Mouse (Mus musculus) CH12.LX (cell line): ENCODE results near the gene Pde4d. TPM values are rescaled to one million over a fixed set of nuclear protein-coding genes. Genes with fewer than 3 reads are reported as not detected.

ENCODE experiments used
- DNase-seq: peaks from one replicate; pipeline ENCODE4 v3.0.0-alpha.2; 2013; ENCODE audit errors: extremely low read depth
- H3K27ac ChIP-seq: 2 replicates; pipeline ENCODE4 v1.5.1; 2012; ENCODE audit warnings: low read depth, mild to moderate bottlenecking, control low read depth, moderate library complexity; ENCODE audit not compliant: insufficient read depth
- H3K27me3 ChIP-seq: replicated peaks from 2 replicates; pipeline ENCODE3; 2012; ENCODE audit warnings: inconsistent platforms
- H3K36me3 ChIP-seq, 2 experiments: replicated peaks in 1 of 2; 2 replicates each; pipeline versions ENCODE3 to v1.6.1; 2012; ENCODE audit warnings: inconsistent platforms in 1 of 2, low read length in 1 of 2, mild to moderate bottlenecking in 1 of 2, mixed read lengths in 1 of 2, moderate library complexity in 1 of 2; ENCODE audit not compliant: control insufficient read depth in 1 of 2, insufficient read depth in 1 of 2
- H3K4me1 ChIP-seq, 2 experiments: 2 replicates each; pipeline ENCODE4 v1.6.1; 2012; ENCODE audit warnings: inconsistent platforms in 1 of 2, moderate library complexity in 1 of 2; ENCODE audit not compliant: insufficient read depth in 2 of 2, control insufficient read depth in 1 of 2
- H3K4me2 ChIP-seq: 2 replicates; pipeline ENCODE4 v1.6.1; 2012; ENCODE audit warnings: low read depth, mild to moderate bottlenecking, control low read depth; ENCODE audit not compliant: poor library complexity, insufficient read depth, severe bottlenecking
- H3K4me3 ChIP-seq, 3 experiments: fragments of 150-350 bp in 1 of 3; sonication (generic) in 1 of 3; replicated peaks in 1 of 3; 2 replicates each; pipeline versions ENCODE3 to v1.5.1; 2011 to 2012; ENCODE audit warnings: low read depth in 2 of 3, low read length in 2 of 3, mild to moderate bottlenecking in 2 of 3, moderate library complexity in 2 of 3, control low read depth in 1 of 3, improper control_type of control experiment in 1 of 3, inconsistent platforms in 1 of 3, mixed read lengths in 1 of 3; ENCODE audit not compliant: poor library complexity in 1 of 3
- H3K79me2 ChIP-seq: replicated peaks from 2 replicates; pipeline ENCODE4 v1.6.1; 2012; ENCODE audit warnings: mild to moderate bottlenecking, moderate library complexity; ENCODE audit not compliant: control insufficient read depth, poor library complexity, insufficient read depth, severe bottlenecking; ENCODE audit errors: extremely low read depth
- H3K9ac ChIP-seq: 2 replicates; pipeline ENCODE4 v1.6.1; 2012; ENCODE audit warnings: low read depth, mild to moderate bottlenecking, control low read depth, moderate library complexity; ENCODE audit not compliant: insufficient read depth
- H3K9me3 ChIP-seq: replicated peaks from 2 replicates; pipeline ENCODE3; 2012; ENCODE audit warnings: low read length, inconsistent platforms, mixed read lengths
- BHLHE40 ChIP-seq: IDR thresholded peaks from 2 replicates; pipeline ENCODE4 v1.6.1; 2011; ENCODE audit warnings: mild to moderate bottlenecking, low read depth, low read length, improper control_type of control experiment
- GABPA ChIP-seq: IDR thresholded peaks from 2 replicates; pipeline ENCODE4 v1.6.1; 2012; ENCODE audit warnings: low read depth, low read length, improper control_type of control experiment, inconsistent platforms; ENCODE audit not compliant: insufficient replicate concordance
- IRF4 ChIP-seq: IDR thresholded peaks from 2 replicates; pipeline ENCODE4 v1.6.1; 2014; ENCODE audit warnings: low read depth, mild to moderate bottlenecking, inconsistent platforms, low read length, improper control_type of control experiment
- JUN ChIP-seq: IDR thresholded peaks from 2 replicates; pipeline ENCODE4 v1.6.1; 2011; ENCODE audit warnings: low read depth, mild to moderate bottlenecking, low read length, improper control_type of control experiment, moderate library complexity; ENCODE audit not compliant: insufficient read depth
- JUND ChIP-seq: conservative IDR thresholded peaks from 2 replicates; pipeline ENCODE4 v1.6.1; 2011; ENCODE audit warnings: low read depth, low read length, improper control_type of control experiment
- KAT2A ChIP-seq: IDR thresholded peaks from 2 replicates; pipeline ENCODE4 v1.6.1; 2012; ENCODE audit warnings: low read length, improper control_type of control experiment, inconsistent platforms; ENCODE audit not compliant: insufficient replicate concordance
- MAFK ChIP-seq: IDR thresholded peaks from 2 replicates; pipeline ENCODE4 v1.6.1; 2011; ENCODE audit warnings: low read length, improper control_type of control experiment; ENCODE audit not compliant: insufficient replicate concordance
- MAZ ChIP-seq: IDR thresholded peaks from 2 replicates; pipeline ENCODE4 v1.6.1; 2012; ENCODE audit warnings: low read depth, mild to moderate bottlenecking, inconsistent platforms, low read length, improper control_type of control experiment, moderate library complexity
- MEF2A ChIP-seq: IDR thresholded peaks from 2 replicates; pipeline ENCODE4 v1.6.1; 2014; ENCODE audit warnings: low read depth, mild to moderate bottlenecking, inconsistent platforms, low read length, improper control_type of control experiment, borderline replicate concordance
- NELFE ChIP-seq: IDR thresholded peaks from 2 replicates; pipeline ENCODE4 v1.6.1; 2011; ENCODE audit warnings: low read depth, low read length, improper control_type of control experiment
- POLR2A ChIP-seq: IDR thresholded peaks from 2 replicates; pipeline ENCODE4 v1.6.1; 2011; ENCODE audit warnings: low read depth, mild to moderate bottlenecking, improper control_type of control experiment, low read length
- RAD21 ChIP-seq: IDR thresholded peaks from 2 replicates; pipeline ENCODE4 v1.6.1; 2011; ENCODE audit warnings: low read depth, mild to moderate bottlenecking, low read length, improper control_type of control experiment, moderate library complexity
- SIN3A ChIP-seq: IDR thresholded peaks from 2 replicates; pipeline ENCODE4 v1.6.1; 2012; ENCODE audit warnings: low read length, improper control_type of control experiment, inconsistent platforms
- TBP ChIP-seq: conservative IDR thresholded peaks from 2 replicates; pipeline ENCODE4 v1.6.1; 2011; ENCODE audit warnings: low read depth, low read length, improper control_type of control experiment
- TCF12 ChIP-seq: IDR thresholded peaks from 2 replicates; pipeline ENCODE4 v1.6.1; 2014; ENCODE audit warnings: low read depth, mild to moderate bottlenecking, inconsistent platforms, low read length, improper control_type of control experiment
- UBTF ChIP-seq: IDR thresholded peaks from 2 replicates; pipeline ENCODE4 v1.6.1; 2012; ENCODE audit warnings: low read depth, mild to moderate bottlenecking, inconsistent platforms, low read length, improper control_type of control experiment, moderate library complexity
- USF1 ChIP-seq: IDR thresholded peaks from 2 replicates; pipeline ENCODE4 v1.6.1; 2014; ENCODE audit warnings: low read depth, mild to moderate bottlenecking, inconsistent platforms, low read length, improper control_type of control experiment
- USF2 ChIP-seq: conservative IDR thresholded peaks from 2 replicates; pipeline ENCODE4 v1.6.1; 2011; ENCODE audit warnings: low read depth, low read length, improper control_type of control experiment
- ZC3H11A ChIP-seq: IDR thresholded peaks from 2 replicates; pipeline ENCODE4 v1.6.1; 2012; ENCODE audit warnings: low read depth, mild to moderate bottlenecking, inconsistent platforms, low read length, improper control_type of control experiment
- ZKSCAN1 ChIP-seq: IDR thresholded peaks from 2 replicates; pipeline ENCODE4 v1.6.1; 2012; ENCODE audit warnings: low read depth, inconsistent platforms, low read length, improper control_type of control experiment, borderline replicate concordance
- ZMIZ1 ChIP-seq: IDR thresholded peaks from 2 replicates; pipeline ENCODE4 v1.6.1; 2012; ENCODE audit warnings: low read depth, mild to moderate bottlenecking, inconsistent platforms, low read length, improper control_type of control experiment
- dilution Hi-C: fragments of 300-500 bp; cut with MboI; formaldehyde crosslinking; loops from 2 replicates; pipeline ENCODE4 v1.14.3; 2020; ENCODE audit warnings: low sequenced_read_pairs; ENCODE audit not compliant: extremely low pct_unique_long_range_greater_than_20kb, extremely low pct_ligation_motif_present
- in situ Hi-C: fragments of 300-500 bp; cut with MboI; formaldehyde crosslinking; loops from 3 replicates; pipeline ENCODE4 v1.14.3; 2019; ENCODE audit warnings: low sequenced_read_pairs, low pct_ligation_motif_present, low pct_unique_long_range_greater_than_20kb, mixed read lengths
- polyA plus RNA-seq: library from polyadenylated mRNA; unstranded; fragments of >175 nt; gene quantifications from 2 replicates; pipeline ENCODE4 v1.2.1, GENCODE M21; 2012; ENCODE audit warnings: low read depth; ENCODE audit not compliant: insufficient read length
- total RNA-seq, 2 experiments: library from RNA; depleted of rRNA; stranded (reverse); fragments of 300-350 nt in 1 of 2; fragments of >200 nt in 1 of 2; gene quantifications; 2 replicates each; pipeline ENCODE4 v1.2.3; 2012 to 2014

Pde4d gene
- total and polyA plus RNA-seq, 3 experiments, result not detected

GRCm38 (mm10) chr13:108769465-108770056 is 319.8 kb downstream of the Pde4d start:
- H3K27ac ChIP-seq, result no peak overlapping the region

GRCm38 (mm10) chr13:108772386-108772785 is 322.6 kb downstream of the Pde4d start:
- H3K27me3 ChIP-seq, result no peaks in the 10 kb centered on the region
- TF ChIP-seq ZC3H11A (no peak), UBTF (no peak), USF2 (no peak), TCF12 (no peak), JUND (no peak), POLR2A (no peak), JUN (no peak), MEF2A (no peak), KAT2A (no peak), ZKSCAN1 (no peak), USF1 (no peak)
- H3K9ac ChIP-seq, result no peak overlapping the region
- DNase-seq, result no peak
- H3K4me2 ChIP-seq, result no peak overlapping the region
- H3K4me3 ChIP-seq, result no peak overlapping the region
- H3K9me3 ChIP-seq, result no peaks in the 10 kb centered on the region
- dilution Hi-C loops (no loop called here), in situ Hi-C loops (no loop called here)
- H3K4me1 ChIP-seq, result 0 out of 4 replicates have a peak, but pooled peaks cover 0 to 3% of the 10 kb centered on the region in 2 experiments
- H3K27ac ChIP-seq, result no peak overlapping the region
- H3K79me2 ChIP-seq, result no peaks in the 10 kb centered on the region
- H3K36me3 ChIP-seq, result no peaks in the 10 kb centered on the region

More at GRCm38 (mm10) chr13:108769465-108770056, 319.8 kb downstream of the Pde4d start:
- TF ChIP-seq NELFE (no peak), TBP (no peak), RAD21 (no peak), BHLHE40 (no peak), MAZ (no peak), SIN3A (no peak), MAFK (no peak), USF2 (no peak), IRF4 (no peak), POLR2A (no peak), USF1 (no peak), GABPA (no peak), ZC3H11A (no peak), ZMIZ1 (no peak)
- H3K4me2 ChIP-seq, result no peak overlapping the region
- no peaks in the 10 kb centered on the region for H3K4me1 ChIP-seq
- H3K4me3 ChIP-seq, result no peak overlapping the region
- in situ Hi-C loops (no loop called here), dilution Hi-C loops (no loop called here)
- H3K79me2 ChIP-seq, result no peaks in the 10 kb centered on the region
- no peak for DNase-seq
- H3K9me3 ChIP-seq, result no peaks in the 10 kb centered on the region
- H3K9ac ChIP-seq, result no peak overlapping the region
- no peaks in the 10 kb centered on the region for H3K36me3 ChIP-seq
- H3K27me3 ChIP-seq, result no peaks in the 10 kb centered on the region
